Mouse (Mus musculus) forebrain, embryonic 16.5 days (tissue): ENCODE data around the gene Polr2b. TPM values are rescaled to one million over a fixed set of nuclear protein-coding genes. Genes with fewer than 3 reads are reported as not detected.

ENCODE experiments used
- ATAC-seq: fragments of 200-750 bp; cut with Nextera tagmentation; 2 replicates; pipeline ENCODE4 v1.8.0; 2017; ENCODE audit warnings: mild to moderate bottlenecking, moderate library complexity
- H3K27ac ChIP-seq: fragments of 300-500 bp; sonication (generic); 2 replicates; pipeline ENCODE4 v1.5.1; 2014; ENCODE audit warnings: low read length, control low read depth
- H3K27me3 ChIP-seq: fragments of 300-500 bp; sonication (generic); replicated peaks from 2 replicates; pipeline ENCODE4 v1.6.1; 2014; ENCODE audit warnings: low read length; ENCODE audit not compliant: control insufficient read depth, insufficient read depth
- H3K36me3 ChIP-seq: fragments of 300-500 bp; sonication (generic); 2 replicates; pipeline ENCODE4 v1.6.1; 2014; ENCODE audit not compliant: control insufficient read depth, insufficient read depth
- H3K4me1 ChIP-seq: fragments of 300-500 bp; sonication (generic); replicated peaks from 2 replicates; pipeline ENCODE4 v1.6.1; 2014; ENCODE audit warnings: low read length; ENCODE audit not compliant: control insufficient read depth, insufficient read depth
- H3K4me2 ChIP-seq: fragments of 300-500 bp; sonication (generic); 2 replicates; pipeline ENCODE4 v1.6.1; 2014; ENCODE audit warnings: mild to moderate bottlenecking, low read length, control low read depth
- H3K4me3 ChIP-seq: fragments of 300-500 bp; sonication (generic); replicated peaks from 2 replicates; pipeline ENCODE4 v1.5.1; 2014; ENCODE audit warnings: mild to moderate bottlenecking, low read length, control low read depth
- H3K9ac ChIP-seq: fragments of 300-500 bp; sonication (generic); replicated peaks from 2 replicates; pipeline ENCODE4 v1.6.1; 2014; ENCODE audit warnings: low read depth, low read length, control low read depth
- H3K9me3 ChIP-seq: fragments of 300-500 bp; sonication (generic); 2 replicates; pipeline ENCODE4 v1.6.1; 2016; ENCODE audit warnings: low read length; ENCODE audit not compliant: control insufficient read depth
- WGBS: fragments of 180-500 bp; shearing (Covaris S2); extraction: QIAGEN DNeasy Blood & Tissue Kit; methylation state at CpG from one replicate; pipeline ENCODE4 v1.1.7; 2014; 5-methylcytosine and 5-hydroxymethylcytosine counted together
- polyA plus RNA-seq: library from polyadenylated mRNA; unstranded; fragments of >200 nt; fragmentation: Nextera tagmentation; extraction: Ambion mirVana; gene quantifications from 2 replicates; pipeline ENCODE4 v1.2.1, GENCODE M21; 2015

Gene Polr2b
- 74.8 and 84.3 TPM in 2 replicates for polyA plus RNA-seq

- Histone ChIP-seq H3K27ac (peak within 1 kb of the TSS; percentile 96), H3K9ac (peak within 1 kb of the TSS; percentile 88), H3K4me1 (peaks cover 23% of the 10 kb centered on the region), H3K9me3 (no peaks in the 10 kb centered on the region), H3K27me3 (no peaks in the 10 kb centered on the region), H3K4me3 (peak within 1 kb of the TSS; percentile 88), H3K36me3 (peaks cover 5% of the 10 kb centered on the region; the same call in 1 of the 2 replicates), H3K4me2 (peak within 1 kb of the TSS; percentile 97)
- under 1% methylated on average over 85 of the region's 85 CpGs for WGBS
- peak; percentile 95 for ATAC-seq
Observed at GRCm38 (mm10) chr5:77309924-77310772, at the start of gene Polr2b, which contains the start of gene Noa1. Polr2b (plus strand) TSS chr5:77310147. Noa1 (minus strand) TSS chr5:77310084.

DNA sequence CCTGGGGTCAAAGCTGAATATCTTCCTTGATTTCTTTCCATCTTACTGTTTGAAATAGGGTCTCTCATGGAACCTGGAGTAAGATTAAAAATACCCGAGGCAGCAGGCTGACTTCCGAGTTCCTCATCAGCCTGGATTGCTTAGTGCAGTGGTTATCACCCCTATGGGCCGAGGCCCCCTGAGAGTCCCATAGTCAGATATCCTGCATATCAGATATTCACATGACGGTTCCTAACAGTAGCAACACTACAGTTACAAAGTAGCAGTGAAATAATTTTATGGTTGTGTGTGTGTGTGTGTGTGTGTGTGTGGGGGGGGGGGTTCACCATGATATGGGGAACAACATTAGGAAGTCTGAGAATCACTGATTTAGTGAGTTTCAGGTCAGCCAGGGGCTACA is 48.8 kb upstream of the Polr2b start:
- no peak overlapping the region for H3K4me3 ChIP-seq
- H3K4me2 ChIP-seq: no peak overlapping the region
- H3K36me3 ChIP-seq: no peaks in the 10 kb centered on the region
- peaks cover 3% of the 10 kb centered on the region; the same call in 1 of the 2 replicates for H3K4me1 ChIP-seq
- 87% methylated on average over 4 of the region's 4 CpGs for WGBS
- H3K9me3 ChIP-seq: no peaks in the 10 kb centered on the region
- H3K27ac ChIP-seq: no peak overlapping the region
- H3K27me3 ChIP-seq: no peaks in the 10 kb centered on the region
- ATAC-seq: no peak
- no peak overlapping the region for H3K9ac ChIP-seq

GRCm38 (mm10) chr5:77262105-77262504 is 47.8 kb upstream of the Polr2b start:
- 17% methylated on average over 5 of the region's 5 CpGs for WGBS
- H3K4me3 ChIP-seq: no peak overlapping the region
- H3K4me1 ChIP-seq: peaks cover 6% of the 10 kb centered on the region
- H3K36me3 ChIP-seq: no peaks in the 10 kb centered on the region
- no peaks in the 10 kb centered on the region for H3K27me3 ChIP-seq
- no peak overlapping the region for H3K27ac ChIP-seq
- no peak overlapping the region for H3K4me2 ChIP-seq
- no peak overlapping the region for H3K9ac ChIP-seq
- ATAC-seq: no peak
- no peaks in the 10 kb centered on the region for H3K9me3 ChIP-seq

DNA sequence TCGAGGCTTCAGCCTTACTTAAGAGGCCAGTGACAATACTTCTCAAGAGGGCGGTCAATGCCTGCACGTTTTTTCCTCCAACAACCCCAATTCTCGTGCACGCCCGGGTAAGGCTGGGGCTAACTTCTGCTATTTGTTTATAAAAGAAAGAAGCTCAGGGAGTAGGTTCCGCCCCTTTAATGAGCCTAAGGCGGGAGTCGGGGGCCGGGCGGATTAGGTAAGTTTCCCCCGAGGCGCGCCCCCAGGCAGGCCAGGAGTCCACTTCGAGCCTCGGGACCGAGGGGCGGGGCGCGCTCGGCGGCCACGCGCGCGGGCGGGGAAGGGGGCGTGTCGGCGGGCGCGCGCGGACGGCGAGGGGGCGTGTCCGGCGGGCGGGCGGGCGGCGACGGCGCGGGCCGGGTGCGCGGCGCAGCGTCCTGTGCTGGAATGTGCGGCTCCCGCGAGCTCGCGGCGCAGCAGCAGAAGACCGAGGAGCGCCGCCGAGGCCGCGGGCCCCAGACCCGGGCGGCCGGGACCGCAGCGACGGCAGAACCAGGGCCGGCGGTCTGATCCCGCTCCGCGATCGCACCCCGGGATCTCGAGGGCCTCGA is 44.8 kb upstream of the Polr2b start, which contains the start of gene Rest:
Gene Rest, plus strand, starts transcription at position 411 of the 590 bp plus-strand sequence.
- H3K9me3 ChIP-seq: no peaks in the 10 kb centered on the region
- peak within 1 kb of the TSS; percentile 85 for H3K4me3 ChIP-seq
- peak within 1 kb of the TSS; percentile 73 for H3K9ac ChIP-seq
- WGBS: under 1% methylated on average over 37 of the region's 78 CpGs
- H3K27ac ChIP-seq: peak within 1 kb of the TSS; percentile 66
- H3K4me2 ChIP-seq: peak within 1 kb of the TSS; percentile 63
- no peaks in the 10 kb centered on the region for H3K27me3 ChIP-seq
- H3K4me1 ChIP-seq: peaks cover 6% of the 10 kb centered on the region
- 0 out of 2 replicates have a peak, but pooled peaks cover 3% of the 10 kb centered on the region for H3K36me3 ChIP-seq
- peak; percentile 87 for ATAC-seq

DNA sequence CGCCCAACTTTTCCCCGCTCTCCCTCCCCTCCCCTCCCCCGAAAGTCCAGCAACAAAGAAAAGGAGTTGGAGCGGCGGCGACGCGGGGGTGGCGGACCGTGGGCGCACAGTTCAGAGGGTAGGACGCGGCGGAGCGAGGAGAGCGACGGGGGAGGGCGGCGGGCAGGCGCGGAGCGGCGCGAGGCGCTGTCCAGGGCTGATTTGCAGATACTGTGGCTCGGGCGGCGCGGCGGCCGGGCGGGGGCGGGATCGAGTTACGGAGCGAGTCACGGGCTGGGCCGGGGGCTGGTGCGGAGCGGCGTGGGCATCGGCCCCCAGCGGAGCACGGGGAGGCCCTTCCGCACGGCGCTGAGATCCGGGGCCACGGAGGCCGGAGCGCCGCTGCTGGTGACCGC is 44.3 kb upstream of the Polr2b start:
- WGBS: under 1% methylated on average over 30 of the region's 53 CpGs
- ATAC-seq: peak; percentile 78

DNA sequence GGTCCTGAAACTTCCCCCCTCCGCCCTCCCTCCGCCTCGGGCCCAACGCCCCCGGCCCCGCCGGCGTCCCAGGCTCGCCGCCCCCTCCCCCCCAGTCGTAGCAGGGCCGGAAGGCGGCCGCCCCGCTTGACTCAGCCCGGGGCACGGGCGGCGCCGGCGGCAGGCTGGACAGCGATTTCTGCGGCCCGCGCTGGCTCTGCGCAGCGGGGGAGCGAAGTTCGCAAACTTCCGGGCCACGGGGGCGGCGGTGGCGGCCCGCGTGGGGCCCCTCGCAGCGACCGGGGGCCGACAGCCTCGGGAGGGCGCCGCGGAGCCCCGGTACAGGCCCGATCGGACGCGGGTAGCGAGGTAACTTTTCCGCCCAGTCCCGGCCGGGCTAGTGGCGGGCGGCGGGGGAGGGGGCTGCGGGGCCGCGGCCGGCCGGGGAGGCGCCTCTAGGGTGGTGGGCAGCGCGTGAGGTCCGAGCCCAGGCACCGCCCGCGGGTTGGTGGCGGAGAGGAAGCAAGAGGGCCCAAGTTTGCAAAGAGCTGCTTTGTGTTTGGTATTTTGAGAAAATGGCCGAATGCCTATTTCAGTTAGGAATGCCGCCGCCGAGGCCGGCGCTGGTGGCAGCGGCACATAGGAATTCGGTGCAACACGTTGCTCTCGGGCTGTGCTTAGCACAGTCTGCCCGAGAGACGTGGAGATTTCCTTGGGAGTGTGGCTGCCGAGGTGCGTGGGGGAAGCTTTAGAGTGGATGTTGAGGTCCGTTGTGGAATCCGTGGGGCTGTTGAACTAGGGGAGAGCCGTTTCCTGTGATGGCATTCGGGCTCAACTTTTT is 43.7 kb upstream of the Polr2b start:
- WGBS: under 1% methylated on average over 74 of the region's 87 CpGs
- Histone ChIP-seq H3K4me1 (peaks cover 6% of the 10 kb centered on the region), H3K36me3 (0 out of 2 replicates have a peak, but pooled peaks cover 3% of the 10 kb centered on the region), H3K4me3 (peak overlapping the region; percentile 85), H3K27me3 (no peaks in the 10 kb centered on the region), H3K4me2 (peak overlapping the region; percentile 63), H3K9ac (peak overlapping the region; percentile 73), H3K27ac (peak overlapping the region; percentile 66), H3K9me3 (no peaks in the 10 kb centered on the region)
- peak; percentile 53 for ATAC-seq

More for the DNA sequence above, 44.3 kb upstream of the Polr2b start:
- no peaks in the 10 kb centered on the region for H3K9me3 ChIP-seq
- H3K9ac ChIP-seq: peak overlapping the region; percentile 73
- H3K4me2 ChIP-seq: peak overlapping the region; percentile 63
- H3K27me3 ChIP-seq: no peaks in the 10 kb centered on the region
- H3K27ac ChIP-seq: peak overlapping the region; percentile 66
- H3K4me3 ChIP-seq: peak overlapping the region; percentile 85
- H3K36me3 ChIP-seq: 0 out of 2 replicates have a peak, but pooled peaks cover 3% of the 10 kb centered on the region
- peaks cover 6% of the 10 kb centered on the region for H3K4me1 ChIP-seq

- 3% methylated on average over 11 of the region's 11 CpGs for WGBS
- no peak overlapping the region; the same call in 1 of the 2 replicates for H3K27ac ChIP-seq
- no peak for ATAC-seq
Observed at GRCm38 (mm10) chr5:77266886-77267401, 43.0 kb upstream of the Polr2b start.

DNA sequence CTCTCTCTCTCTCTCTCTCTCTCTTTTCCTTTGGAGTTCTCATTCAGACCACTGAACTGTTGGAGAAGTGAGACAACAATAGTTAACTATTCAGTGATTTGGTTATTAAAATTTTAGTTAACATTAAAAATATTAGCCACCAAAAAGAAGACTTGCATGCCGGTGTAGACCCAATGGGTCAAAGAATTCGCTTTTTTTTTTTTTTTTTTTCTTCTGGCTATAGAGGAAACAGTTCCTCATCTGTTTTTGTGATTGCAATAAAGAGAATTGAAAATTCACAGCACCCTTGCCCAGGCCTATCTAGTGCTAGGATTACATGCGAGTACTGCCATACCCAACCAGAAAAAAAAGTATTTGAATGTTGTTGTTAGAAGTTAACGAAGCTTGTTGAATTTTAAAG is 42.5 kb upstream of the Polr2b start:
- no peak overlapping the region for H3K27ac ChIP-seq
- no peak overlapping the region for H3K4me3 ChIP-seq
- H3K4me1 ChIP-seq: peaks cover 6% of the 10 kb centered on the region
- 0 out of 2 replicates have a peak, but pooled peaks cover 3% of the 10 kb centered on the region for H3K36me3 ChIP-seq
- peak overlapping the region; percentile 63 for H3K4me2 ChIP-seq
- 51% methylated on average over 4 of the region's 4 CpGs for WGBS
- no peaks in the 10 kb centered on the region for H3K9me3 ChIP-seq
- no peak overlapping the region for H3K9ac ChIP-seq
- no peak for ATAC-seq
- H3K27me3 ChIP-seq: no peaks in the 10 kb centered on the region

More at GRCm38 (mm10) chr5:77266886-77267401, 43.0 kb upstream of the Polr2b start:
- no peaks in the 10 kb centered on the region for H3K27me3 ChIP-seq
- H3K9me3 ChIP-seq: no peaks in the 10 kb centered on the region
- H3K4me2 ChIP-seq: peak overlapping the region; percentile 63
- peak overlapping the region; percentile 85 for H3K4me3 ChIP-seq
- H3K9ac ChIP-seq: peak overlapping the region; percentile 73
- 0 out of 2 replicates have a peak, but pooled peaks cover 3% of the 10 kb centered on the region for H3K36me3 ChIP-seq
- peaks cover 6% of the 10 kb centered on the region for H3K4me1 ChIP-seq
